Mouse (Mus musculus): ENCODE measurements around the gene Olfr297. TPM values are rescaled to one million over a fixed set of nuclear protein-coding genes. Genes with fewer than 3 reads are reported as not detected.

Olfr297 gene
- total RNA-seq (2015; ENCODE audit: low replicate concordance) (not detected in 2 replicates), total RNA-seq (2017; ENCODE audit: low replicate concordance) (not detected in 2 replicates)

GRCm38 (mm10) chr7:86519668-86520067 lies at the start of gene Olfr297:
Gene Olfr297, plus strand, starts transcription at chr7:86519968.
- ATAC-seq (replicated peaks; ENCODE audit: low FRiP score, poor library complexity, severe bottlenecking) = no peak

- no peak for ATAC-seq (replicated peaks; ENCODE audit: low FRiP score, poor library complexity, severe bottlenecking)
Measured at GRCm38 (mm10) chr7:86492384-86492783, 27.4 kb upstream of the Olfr297 start, which contains the start of gene Olfr298. Gene Olfr298, minus strand, starts transcription at chr7:86492484.

Other genes with a start within 250 kb of the Olfr297 start
- not detected in 2 replicates for gene Olfr310, start 242.8 kb upstream of the Olfr297 start, total RNA-seq (2015; ENCODE audit: low replicate concordance)
- gene Olfr310, start 242.8 kb upstream of the Olfr297 start, total RNA-seq (2017; ENCODE audit: low replicate concordance) = not detected in 2 replicates
- gene Olfr309, start 206.3 kb upstream of the Olfr297 start, total RNA-seq (2015; ENCODE audit: low replicate concordance) = not detected in 2 replicates
- gene Olfr309, start 206.3 kb upstream of the Olfr297 start, total RNA-seq (2017; ENCODE audit: low replicate concordance) = not detected in 2 replicates
- not detected in 2 replicates for gene Olfr308, start 194.3 kb upstream of the Olfr297 start, total RNA-seq (2015; ENCODE audit: low replicate concordance)
- not detected in 2 replicates for gene Olfr308, start 194.3 kb upstream of the Olfr297 start, total RNA-seq (2017; ENCODE audit: low replicate concordance)
- not detected in 2 replicates for gene Olfr307, start 182.4 kb upstream of the Olfr297 start, total RNA-seq (2015; ENCODE audit: low replicate concordance)
- 0.42 TPM in 1 of 2 replicates, not detected in the other for gene Olfr307, start 182.4 kb upstream of the Olfr297 start, total RNA-seq (2017; ENCODE audit: low replicate concordance)
- gene Olfr305, start 153.0 kb upstream of the Olfr297 start, total RNA-seq (2015; ENCODE audit: low replicate concordance) = not detected in 2 replicates
- gene Olfr305, start 153.0 kb upstream of the Olfr297 start, total RNA-seq (2017; ENCODE audit: low replicate concordance) = not detected in 2 replicates
- gene Olfr304, start 133.3 kb upstream of the Olfr297 start, total RNA-seq (2015; ENCODE audit: low replicate concordance) = not detected in 2 replicates
- not detected in 2 replicates for gene Olfr304, start 133.3 kb upstream of the Olfr297 start, total RNA-seq (2017; ENCODE audit: low replicate concordance)
- gene Olfr303, start 122.2 kb upstream of the Olfr297 start, total RNA-seq (2015; ENCODE audit: low replicate concordance) = not detected in 2 replicates
- gene Olfr303, start 122.2 kb upstream of the Olfr297 start, total RNA-seq (2017; ENCODE audit: low replicate concordance) = not detected in 2 replicates
- not detected in 2 replicates for gene Olfr301, start 116.1 kb upstream of the Olfr297 start, total RNA-seq (2015; ENCODE audit: low replicate concordance)
- gene Olfr301, start 116.1 kb upstream of the Olfr297 start, total RNA-seq (2017; ENCODE audit: low replicate concordance) = not detected in 2 replicates
- not detected in 2 replicates for gene Olfr299, start 60.0 kb upstream of the Olfr297 start, total RNA-seq (2015; ENCODE audit: low replicate concordance)
- 0.09 TPM in 1 of 2 replicates, not detected in the other for gene Olfr299, start 60.0 kb upstream of the Olfr297 start, total RNA-seq (2017; ENCODE audit: low replicate concordance)
- not detected in 2 replicates for gene Olfr298, start 27.5 kb upstream of the Olfr297 start, total RNA-seq (2015; ENCODE audit: low replicate concordance)
- gene Olfr298, start 27.5 kb upstream of the Olfr297 start, total RNA-seq (2017; ENCODE audit: low replicate concordance) = 0.56 TPM in 1 of 2 replicates, not detected in the other
- gene Olfr295, start 63.9 kb downstream of the Olfr297 start, total RNA-seq (2015; ENCODE audit: low replicate concordance) = not detected in 2 replicates
- gene Olfr295, start 63.9 kb downstream of the Olfr297 start, total RNA-seq (2017; ENCODE audit: low replicate concordance) = not detected in 2 replicates
- not detected in 2 replicates for gene Olfr294, start 96.7 kb downstream of the Olfr297 start, total RNA-seq (2015; ENCODE audit: low replicate concordance)
- not detected in 2 replicates for gene Olfr294, start 96.7 kb downstream of the Olfr297 start, total RNA-seq (2017; ENCODE audit: low replicate concordance)
- not detected in 2 replicates for gene Olfr293, start 129.1 kb downstream of the Olfr297 start, total RNA-seq (2015; ENCODE audit: low replicate concordance)
- 0.09 TPM in 1 of 2 replicates, not detected in the other for gene Olfr293, start 129.1 kb downstream of the Olfr297 start, total RNA-seq (2017; ENCODE audit: low replicate concordance)
- not detected in 2 replicates for gene Olfr292, start 168.4 kb downstream of the Olfr297 start, total RNA-seq (2015; ENCODE audit: low replicate concordance)
- gene Olfr292, start 168.4 kb downstream of the Olfr297 start, total RNA-seq (2017; ENCODE audit: low replicate concordance) = not detected in 2 replicates

Measured in erythroblast, adult 5-6 weeks (primary cell).